Mouse (Mus musculus): Measurements from ENCODE around the gene Pif1. TPM values are rescaled to one million over a fixed set of nuclear protein-coding genes. Genes with fewer than 3 reads are reported as not detected.

The Pif1 gene
- total RNA-seq, 1 experiment from 2014 or later = not detected

DNA sequence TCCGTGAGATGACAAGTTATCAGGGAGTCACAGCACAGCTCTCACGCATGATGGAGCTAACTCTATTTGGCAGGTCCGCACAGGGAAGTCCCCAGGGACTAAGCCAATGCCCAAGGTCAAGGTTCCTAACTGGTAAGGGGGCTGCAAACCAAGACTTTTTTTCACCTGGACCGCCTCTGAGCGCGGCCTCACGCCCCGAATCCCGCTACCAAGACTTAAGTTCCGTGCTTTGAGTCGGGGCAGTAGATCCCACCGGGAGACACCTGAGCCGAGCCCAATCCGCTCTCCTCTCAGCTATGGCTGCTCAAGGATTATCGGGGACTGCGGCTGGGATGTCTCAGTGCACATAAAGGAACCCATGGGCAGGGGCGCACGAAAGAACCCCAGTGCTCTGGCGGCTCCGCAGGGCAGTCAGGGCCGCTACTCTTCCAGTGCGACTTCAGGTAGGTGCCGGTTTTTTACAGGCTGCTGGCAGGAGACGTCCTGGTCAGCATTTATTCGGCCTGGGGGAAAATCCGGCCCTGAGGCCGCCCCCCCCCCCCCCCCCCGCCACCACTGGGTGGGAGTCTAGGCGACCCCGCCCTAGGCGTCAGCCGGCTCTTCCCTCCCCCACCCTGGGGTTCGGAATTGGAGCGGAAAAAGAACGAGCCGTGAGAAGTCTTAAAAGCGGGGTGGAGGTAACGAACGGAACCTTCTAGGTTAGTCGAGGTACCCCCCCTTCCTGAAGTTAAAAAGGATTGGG lies 42.2 kb downstream of the Pif1 start, which contains the start of gene Rbpms2:
Gene Rbpms2 (plus strand): TSS at position 624 of the 742 bp plus-strand sequence.
- ATAC-seq (replicated peaks; ENCODE audit: insufficient number of reproducible peaks, low FRiP score, low TSS enrichment, poor library complexity, severe bottlenecking) = 0 out of 2 replicates have a peak, but pooled peaks have one; percentile 17

DNA sequence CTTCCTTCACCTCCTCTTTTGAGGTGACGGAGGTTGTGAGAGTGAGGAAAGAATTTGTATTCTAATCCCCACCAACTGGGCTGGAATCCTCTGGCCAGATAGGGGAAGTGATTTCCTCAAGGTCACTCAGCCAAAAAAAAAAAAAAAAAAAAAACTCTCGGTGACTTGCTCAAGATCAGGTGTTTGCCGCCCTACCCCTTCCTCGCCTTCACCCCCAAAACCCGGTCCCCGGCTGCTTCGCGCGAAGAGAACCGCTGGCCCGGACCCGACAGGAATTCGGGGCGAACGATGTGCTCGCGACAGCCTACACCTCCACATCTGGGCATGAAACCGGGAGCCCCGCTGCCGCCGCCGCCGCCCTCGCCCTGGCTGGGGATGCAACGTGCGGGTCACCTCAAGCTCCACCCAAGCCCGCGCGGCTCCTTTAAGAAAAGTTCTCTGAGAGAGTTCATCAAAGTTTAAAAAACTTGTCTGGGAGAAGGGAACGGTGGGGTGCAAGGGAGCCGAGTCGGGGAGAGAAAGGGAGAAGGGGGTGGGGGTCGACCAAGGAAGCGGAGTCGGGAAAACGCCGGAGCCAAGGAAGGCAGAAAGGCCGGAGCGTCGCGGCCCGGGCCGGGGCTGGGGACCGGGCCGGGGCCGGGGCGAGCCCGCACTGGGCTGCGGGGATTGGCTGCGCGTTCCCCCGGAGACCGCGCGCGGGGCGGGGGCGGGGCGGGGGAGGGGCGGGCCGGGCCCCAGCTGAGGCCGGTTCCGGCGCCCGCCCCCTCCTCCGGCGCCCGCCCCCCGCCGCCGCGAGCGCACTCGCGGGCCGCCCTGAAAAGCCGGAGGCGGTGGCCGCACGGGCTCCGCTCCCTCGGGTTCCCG lies 43.0 kb downstream of the Pif1 start:
- ATAC-seq (replicated peaks; ENCODE audit: insufficient number of reproducible peaks, low FRiP score, low TSS enrichment, poor library complexity, severe bottlenecking) = no peak

DNA sequence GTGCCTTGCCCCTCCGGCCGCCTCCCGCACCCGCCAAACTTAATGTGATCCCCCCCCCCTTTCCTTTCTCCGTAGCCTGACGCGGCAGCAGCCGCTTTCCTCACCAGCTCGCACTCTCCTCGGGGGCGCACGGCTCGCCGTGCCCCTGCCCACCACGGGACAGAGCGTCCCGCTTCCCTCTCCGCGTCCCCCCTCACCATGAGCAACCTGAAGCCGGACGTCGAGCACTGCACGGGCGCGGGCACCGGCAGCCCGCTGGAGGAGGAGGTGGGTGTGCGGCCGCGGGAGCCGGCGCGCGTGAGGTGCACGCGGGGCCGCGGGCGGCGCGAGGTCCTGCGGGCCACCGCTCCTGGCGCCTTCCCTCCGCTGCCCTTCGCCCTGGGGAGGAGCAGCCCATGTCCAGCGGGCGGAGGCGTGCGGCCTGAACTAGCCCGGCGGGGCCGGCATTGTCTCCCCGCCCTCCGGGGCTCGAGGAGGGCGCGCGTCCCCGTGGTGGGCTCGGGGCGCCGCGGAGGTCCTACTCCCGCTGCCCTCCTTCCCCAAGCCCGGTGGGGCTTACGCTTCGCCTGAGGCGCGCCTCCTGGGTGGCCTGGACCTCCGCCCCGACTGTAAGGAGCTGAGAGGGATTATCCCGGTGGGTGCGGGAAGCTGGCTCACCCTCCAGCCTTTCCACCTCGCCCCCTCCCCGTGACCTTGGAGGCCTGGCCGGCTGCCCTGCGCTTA lies 43.8 kb downstream of the Pif1 start:
- ATAC-seq (replicated peaks; ENCODE audit: insufficient number of reproducible peaks, low FRiP score, low TSS enrichment, poor library complexity, severe bottlenecking) = no peak

DNA sequence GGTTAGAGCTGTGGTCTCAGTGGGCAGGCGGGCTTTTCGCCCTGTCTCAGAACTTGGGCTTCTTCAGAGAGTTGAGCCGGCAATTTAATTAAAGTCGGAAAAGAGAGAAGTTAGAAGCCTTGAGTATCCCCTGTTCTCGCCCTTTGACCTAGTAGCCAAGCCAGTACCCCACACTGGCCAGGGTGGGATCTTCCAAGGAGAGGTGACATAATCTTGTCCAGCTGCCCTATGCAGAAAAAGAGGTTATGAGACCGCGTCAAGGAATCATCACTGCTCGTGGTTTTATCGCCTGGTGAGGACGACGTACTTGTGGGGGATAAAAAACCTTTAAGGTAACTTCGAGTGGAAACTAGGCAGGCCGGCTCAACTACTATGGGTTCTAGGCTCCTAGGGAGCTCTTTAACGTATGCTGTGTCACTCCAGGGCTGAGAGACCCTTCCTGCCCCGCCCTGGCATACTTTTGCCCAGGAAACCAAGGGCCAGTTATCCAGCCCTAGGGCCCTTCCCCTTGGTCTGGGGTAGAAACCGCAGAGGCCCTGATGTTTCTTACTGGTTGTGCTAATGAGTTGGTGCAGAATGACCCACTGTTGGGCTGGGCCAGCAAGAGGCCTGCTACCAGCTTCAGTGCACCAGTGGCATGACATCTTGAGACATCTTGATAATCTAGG lies 44.5 kb downstream of the Pif1 start:
- no peak for ATAC-seq (replicated peaks; ENCODE audit: insufficient number of reproducible peaks, low FRiP score, low TSS enrichment, poor library complexity, severe bottlenecking)

DNA sequence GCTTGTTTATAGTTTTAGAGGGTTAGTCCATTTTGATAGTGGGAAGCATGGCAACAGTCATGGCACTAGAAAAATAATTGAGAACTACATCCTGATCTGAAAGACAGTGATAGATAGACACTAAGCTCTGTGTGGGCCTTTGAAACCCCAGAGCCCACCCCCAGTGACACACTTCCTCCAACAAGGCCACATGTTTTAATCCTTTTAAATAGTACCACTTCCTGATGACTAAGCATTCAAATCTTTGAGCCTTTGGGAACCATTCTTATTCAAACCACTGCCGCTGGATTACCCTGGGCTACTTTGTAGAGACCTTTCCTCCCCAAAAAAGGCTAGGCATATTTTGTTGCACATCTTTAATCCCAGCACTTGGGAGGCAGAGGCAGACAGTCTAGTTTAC lies 48.8 kb downstream of the Pif1 start:
- ATAC-seq (replicated peaks; ENCODE audit: insufficient number of reproducible peaks, low FRiP score, low TSS enrichment, poor library complexity, severe bottlenecking) = no peak

DNA sequence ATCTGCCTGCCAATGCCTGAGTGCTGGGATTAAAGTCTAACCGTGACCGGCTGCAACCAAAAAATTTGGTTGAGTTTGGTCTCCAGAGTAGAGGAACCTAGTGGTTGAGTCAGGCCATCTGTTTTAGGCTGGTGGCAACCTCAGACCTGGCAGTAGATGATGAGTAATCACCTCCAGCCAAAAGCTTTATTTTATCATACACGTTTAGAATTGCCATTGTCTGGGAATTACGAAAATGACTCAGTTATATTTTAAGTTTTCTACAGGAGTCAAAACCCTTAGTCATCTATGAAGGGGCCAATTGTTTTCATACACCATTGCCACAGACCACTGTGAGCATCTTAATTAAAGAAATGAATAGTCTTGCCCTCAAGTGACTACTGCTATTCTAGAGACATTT lies 50.0 kb downstream of the Pif1 start:
- ATAC-seq (replicated peaks; ENCODE audit: insufficient number of reproducible peaks, low FRiP score, low TSS enrichment, poor library complexity, severe bottlenecking) = no peak

DNA sequence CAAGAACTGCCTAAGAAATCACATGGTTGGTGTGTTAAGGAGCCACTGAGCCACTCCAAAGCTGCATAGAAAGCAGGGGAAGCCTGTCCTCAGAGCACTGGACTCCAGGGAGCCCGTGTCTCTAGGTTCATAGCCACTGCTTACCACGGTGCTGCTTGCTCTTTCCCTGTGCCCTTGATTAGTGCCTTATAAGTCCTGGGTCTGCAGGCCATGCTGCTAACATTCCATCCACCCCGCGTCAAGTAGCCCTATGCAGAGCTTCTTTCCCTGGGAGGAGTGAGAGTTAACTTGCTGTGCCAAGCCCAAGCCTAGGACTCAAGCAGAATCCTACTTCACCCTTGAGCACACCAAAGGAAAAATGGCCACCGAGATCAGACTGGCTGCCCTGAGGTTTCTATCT lies 52.1 kb downstream of the Pif1 start:
- ATAC-seq (replicated peaks; ENCODE audit: insufficient number of reproducible peaks, low FRiP score, low TSS enrichment, poor library complexity, severe bottlenecking) = no peak

DNA sequence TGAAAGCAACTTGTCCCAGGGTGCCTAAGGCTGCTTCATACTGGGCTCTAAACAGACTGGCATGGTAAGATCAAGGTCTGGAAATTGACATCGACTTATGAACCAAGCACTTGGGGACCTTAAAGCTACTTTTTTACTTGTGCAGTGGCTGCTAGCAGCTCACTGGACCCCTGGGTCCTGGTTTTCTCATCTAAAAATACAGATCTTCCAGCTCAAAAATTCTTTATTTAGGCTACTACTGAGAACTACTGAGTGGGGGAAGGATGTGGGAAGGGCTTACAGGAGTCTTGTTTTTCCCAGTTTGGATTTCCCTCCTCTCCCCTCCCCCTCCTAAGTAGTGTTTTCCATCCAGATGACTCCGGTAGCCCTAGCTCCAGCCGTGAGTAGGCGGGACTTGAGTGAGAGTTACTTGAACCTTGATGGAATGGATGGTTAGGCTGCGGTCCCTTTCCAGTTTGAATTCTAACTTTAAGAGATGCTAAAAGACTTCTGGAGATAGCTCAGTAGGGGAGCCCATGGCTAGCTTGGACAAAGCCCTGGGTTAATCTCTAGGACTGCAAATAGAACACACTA lies 54.0 kb downstream of the Pif1 start:
- no peak for ATAC-seq (replicated peaks; ENCODE audit: insufficient number of reproducible peaks, low FRiP score, low TSS enrichment, poor library complexity, severe bottlenecking)

DNA sequence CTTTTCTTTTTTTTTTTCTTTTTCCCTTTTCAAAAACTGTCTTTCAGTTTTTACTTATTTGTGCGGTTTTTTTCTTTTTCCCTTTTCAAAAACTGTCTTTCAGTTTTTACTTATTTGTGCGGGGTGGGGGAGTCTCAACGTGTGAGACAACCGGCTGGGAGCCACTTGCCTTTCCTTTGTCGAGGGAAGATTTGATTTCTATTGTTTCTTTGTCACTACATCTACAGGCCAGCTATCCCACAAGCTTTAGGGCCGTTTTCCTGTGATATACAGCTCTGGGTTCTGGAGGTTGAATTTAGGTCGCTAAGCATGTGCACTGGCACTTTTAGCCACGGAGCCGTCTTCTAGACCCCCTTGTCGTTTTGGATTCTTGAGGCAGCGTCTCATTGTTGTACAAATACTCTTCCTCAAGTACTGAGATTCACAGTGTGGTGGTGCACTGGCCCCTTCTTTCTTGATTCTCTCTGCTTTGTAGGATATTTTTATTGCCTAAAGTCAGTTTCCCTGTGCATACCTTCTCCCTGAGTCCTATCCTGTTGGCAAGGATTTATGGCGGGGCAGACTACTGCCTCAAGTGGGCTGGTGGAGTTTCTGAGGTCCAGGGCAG lies 54.6 kb downstream of the Pif1 start:
- no peak for ATAC-seq (replicated peaks; ENCODE audit: insufficient number of reproducible peaks, low FRiP score, low TSS enrichment, poor library complexity, severe bottlenecking)

DNA sequence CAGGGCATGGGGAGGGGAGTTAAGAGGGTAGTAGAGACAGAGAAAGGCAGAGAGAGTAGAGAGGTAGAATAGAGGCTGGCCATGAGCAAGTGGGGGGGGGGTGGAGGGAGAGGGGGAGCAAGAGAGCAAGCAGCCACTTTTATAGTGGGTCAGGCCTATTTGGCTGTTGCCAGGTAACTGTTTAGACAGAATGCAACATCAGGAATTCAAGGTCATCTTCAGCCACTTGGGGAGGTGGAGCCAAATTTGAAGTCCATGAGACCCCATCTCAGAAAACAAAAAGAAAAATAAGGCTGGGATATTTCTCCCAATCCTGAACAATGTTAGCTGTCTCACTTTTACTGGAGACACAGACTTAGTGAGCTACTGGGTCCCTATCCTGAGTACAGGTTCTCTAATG lies 55.6 kb downstream of the Pif1 start:
- ATAC-seq (replicated peaks; ENCODE audit: insufficient number of reproducible peaks, low FRiP score, low TSS enrichment, poor library complexity, severe bottlenecking) = no peak

DNA sequence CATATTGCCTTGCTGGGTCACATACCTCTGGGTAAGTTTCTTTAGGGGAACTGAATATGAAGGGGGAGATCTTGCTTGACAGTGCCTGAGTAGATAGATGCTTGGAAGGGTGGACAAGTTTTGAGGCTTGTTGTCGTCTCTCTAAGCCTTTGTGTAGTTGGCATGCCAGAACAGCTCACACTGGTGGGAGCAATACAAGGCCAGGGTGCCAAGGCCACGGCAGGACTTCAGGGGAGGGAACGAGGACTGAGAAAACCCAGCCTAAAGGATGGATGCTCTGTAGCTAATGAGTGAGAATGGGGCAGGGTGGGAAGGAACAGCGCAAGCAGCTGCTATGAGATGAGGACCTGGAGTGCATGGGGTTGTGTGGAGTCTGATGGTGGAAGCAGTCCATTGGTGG lies 58.0 kb downstream of the Pif1 start:
- no peak for ATAC-seq (replicated peaks; ENCODE audit: insufficient number of reproducible peaks, low FRiP score, low TSS enrichment, poor library complexity, severe bottlenecking)

Other genes with a start within 250 kb of the Pif1 start
- gene Pdcd7, start 241.1 kb upstream of the Pif1 start, total RNA-seq (2017) = 16.3 to 44.7 TPM (median 24.6 TPM) in 3 replicates
- not detected in 3 replicates for gene Ubap1l, start 226.1 kb upstream of the Pif1 start, total RNA-seq (2017)
- gene Kbtbd13, start 195.5 kb upstream of the Pif1 start, total RNA-seq (2017) = 0.29 TPM in 1 of 3 replicates, not detected in the others
- gene Rasl12, start 188.7 kb upstream of the Pif1 start, total RNA-seq (2017) = 0.95 to 15.8 TPM (median 4.8 TPM) in 3 replicates
- gene Slc51b, start 164.2 kb upstream of the Pif1 start, total RNA-seq (2017) = not detected in 3 replicates
- gene Mtfmt, start 151.4 kb upstream of the Pif1 start, total RNA-seq (2017) = 11.0 to 16.0 TPM (median 14.8 TPM) in 3 replicates
- gene Spg21, start 126.2 kb upstream of the Pif1 start, total RNA-seq (2017) = 55.6 to 62.9 TPM (median 60.9 TPM) in 3 replicates
- gene Ankdd1a, start 67.0 kb upstream of the Pif1 start, total RNA-seq (2017) = 3.5 to 6.1 TPM (median 3.8 TPM) in 3 replicates
- gene Plekho2, start 7.1 kb upstream of the Pif1 start, total RNA-seq (2017) = 103 to 136 TPM (median 112 TPM) in 3 replicates
- 0.48 to 4.1 TPM (median 0.53 TPM) in 3 replicates for gene Rbpms2, start 42.5 kb downstream of the Pif1 start, total RNA-seq (2017)
- 72.0 to 107 TPM (median 78.2 TPM) in 3 replicates for gene Oaz2, start 80.8 kb downstream of the Pif1 start, total RNA-seq (2017)
- 3.3 to 5.2 TPM (median 4.8 TPM) in 3 replicates for gene Zfp609, start 240.4 kb downstream of the Pif1 start, total RNA-seq (2017)

Measured in monocyte, adult 5-6 weeks (primary cell).